11 mouse cellular contexts compared by ENCODE assay signal in the genomic region with DNA sequence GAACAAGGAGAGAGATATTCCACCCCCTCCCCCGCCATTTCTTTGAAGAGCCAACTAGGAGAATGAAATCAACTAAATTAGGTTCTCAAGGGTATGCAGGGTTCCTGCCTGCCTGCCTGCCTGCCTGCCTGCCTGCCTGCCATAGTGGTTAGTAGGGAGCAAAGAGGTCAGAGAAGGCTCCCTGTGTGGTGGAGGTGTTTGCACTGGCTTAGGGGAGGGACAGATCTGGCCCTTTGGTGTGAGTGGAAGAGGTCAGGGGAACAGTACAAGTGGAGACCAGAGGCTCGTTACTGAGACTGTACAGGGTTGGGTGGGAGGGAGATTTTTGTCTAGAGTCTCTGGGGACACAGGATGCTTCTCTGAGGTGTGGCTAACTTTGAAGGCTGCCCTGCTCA. TPM values are rescaled to one million over a fixed set of nuclear protein-coding genes. Genes with fewer than 3 reads are reported as not detected.
DNase-seq lines count a peak whose midpoint lies in the region; ATAC-seq and TF ChIP-seq lines count a peak whose summit lies in the region.
"Had no signal": no experiment of that assay in that cellular context is flagged by ENCODE, and none has a peak within 500 bp of the region (broad histone marks: within the 10 kb centered on the region; RNA-seq: fewer than 3 reads in every experiment).

No protein-coding gene starts in this region.

- no peak overlapping the region for H3K27ac ChIP-seq in heart, embryonic 16.5 days (ENCODE audit: low read length)
- H3K27ac ChIP-seq in lung, embryonic 14.5 days (ENCODE audit: low read depth): no peak overlapping the region
- H3K27ac ChIP-seq in limb, embryonic 10.5 days: no peak overlapping the region
- H3K27ac ChIP-seq in neural tube, embryonic 15.5 days (replicated peaks): no peak overlapping the region; the same call in 1 of the 2 replicates
- H3K27ac ChIP-seq: lung, embryonic 15.5 days; midbrain, embryonic 15.5 days had no signal

- WGBS in heart, embryonic 16.5 days: 52% methylated on average over 2 of the region's 2 CpGs
- WGBS in lung, embryonic 14.5 days: 52% methylated on average over 2 of the region's 2 CpGs
- WGBS in limb, embryonic 10.5 days: 35% methylated on average over 2 of the region's 2 CpGs
- WGBS in neural tube, embryonic 15.5 days: 58% methylated on average over 2 of the region's 2 CpGs

- H3K4me3 ChIP-seq in heart, embryonic 16.5 days (ENCODE audit: low read length): no peak overlapping the region
- no peak overlapping the region for H3K4me3 ChIP-seq in lung, embryonic 14.5 days (ENCODE audit: low read depth, low read length)
- 0 out of 2 replicates have a peak overlapping the region, but pooled peaks have one; percentile 83 for H3K4me3 ChIP-seq in limb, embryonic 10.5 days
- H3K4me3 ChIP-seq in neural tube, embryonic 15.5 days (replicated peaks): no peak overlapping the region

- no peak overlapping the region for H3K9ac ChIP-seq in heart, embryonic 16.5 days (ENCODE audit: low read length)
- no peak overlapping the region for H3K9ac ChIP-seq in lung, embryonic 14.5 days
- H3K9ac ChIP-seq in neural tube, embryonic 15.5 days (replicated peaks): no peak overlapping the region
- H3K9ac ChIP-seq: midbrain, embryonic 15.5 days had no signal

- no peaks in the 10 kb centered on the region; the same call in 1 of the 2 replicates for H3K9me3 ChIP-seq in heart, embryonic 16.5 days (replicated peaks; ENCODE audit: control insufficient read depth, low read length)
- no peaks in the 10 kb centered on the region for H3K9me3 ChIP-seq in lung, embryonic 14.5 days (ENCODE audit: low read depth, low read length)
- H3K9me3 ChIP-seq in limb, embryonic 10.5 days (replicated peaks): no peaks in the 10 kb centered on the region
- H3K9me3 ChIP-seq in neural tube, embryonic 15.5 days (replicated peaks): no peaks in the 10 kb centered on the region
- H3K9me3 ChIP-seq: lung, embryonic 15.5 days; midbrain, embryonic 15.5 days had no signal

- no peak for DNase-seq in heart, postnatal 25 days (ENCODE audit: low spot score)
- DNase-seq in lung, embryonic 14.5 days: no peak
- DNase-seq in lung, postnatal 14 days: no peak
- no peak for DNase-seq in limb, embryonic 10.5 days (ENCODE audit: low spot score)
- DNase-seq in right cerebral cortex, postnatal 36 days (ENCODE audit: low spot score in 2 of 2): no peak
- no peak for DNase-seq in spleen, postnatal 36 days (ENCODE audit: low spot score in 2 of 2)

- H3K36me3 ChIP-seq in heart, embryonic 16.5 days (ENCODE audit: control insufficient read depth, insufficient read depth): no peaks in the 10 kb centered on the region
- H3K36me3 ChIP-seq in lung, embryonic 14.5 days (ENCODE audit: insufficient read depth): no peaks in the 10 kb centered on the region
- H3K36me3 ChIP-seq in limb, embryonic 10.5 days: no peaks in the 10 kb centered on the region
- H3K36me3 ChIP-seq in neural tube, embryonic 15.5 days: no peaks in the 10 kb centered on the region
- H3K36me3 ChIP-seq: lung, embryonic 15.5 days; midbrain, embryonic 15.5 days had no signal

- TF ChIP-seq CTCF in lung, embryonic 14.5 days (IDR thresholded peaks at IDR 0.05; ENCODE audit: low read depth): no peak

- intact Hi-C loops in heart, postnatal 25 days (cut with DNase I): no loop called here

- peaks cover 51% of the 10 kb centered on the region for H3K4me1 ChIP-seq in heart, embryonic 16.5 days (ENCODE audit: control insufficient read depth, insufficient read depth, low read length)
- peaks cover 13% of the 10 kb centered on the region; the same call in 1 of the 2 replicates for H3K4me1 ChIP-seq in lung, embryonic 14.5 days (ENCODE audit: insufficient read depth)
- H3K4me1 ChIP-seq in limb, embryonic 10.5 days: peaks cover 57% of the 10 kb centered on the region
- peaks cover 38% of the 10 kb centered on the region for H3K4me1 ChIP-seq in neural tube, embryonic 15.5 days

- ATAC-seq in heart, embryonic 16.5 days (replicated peaks; ENCODE audit: extremely low read depth, insufficient read depth, low FRiP score): no peak
- no peak for ATAC-seq in lung, embryonic 14.5 days (ENCODE audit: insufficient read depth)
- ATAC-seq in neural tube, embryonic 15.5 days (ENCODE audit: low FRiP score): no peak
- ATAC-seq: midbrain, embryonic 15.5 days had no signal

- no peaks in the 10 kb centered on the region for H3K27me3 ChIP-seq in heart, embryonic 16.5 days (ENCODE audit: control insufficient read depth, insufficient read depth, low read length)
- no peaks in the 10 kb centered on the region for H3K27me3 ChIP-seq in lung, embryonic 14.5 days (ENCODE audit: insufficient read depth, low read length)
- 0 out of 2 replicates have a peak, but pooled peaks cover 10% of the 10 kb centered on the region for H3K27me3 ChIP-seq in limb, embryonic 10.5 days (ENCODE audit: low read depth, poor library complexity, severe bottlenecking)
- H3K27me3 ChIP-seq in neural tube, embryonic 15.5 days (replicated peaks): no peaks in the 10 kb centered on the region
- H3K27me3 ChIP-seq: CH12.LX; lung, embryonic 15.5 days; midbrain, embryonic 15.5 days had no signal

- peak overlapping the region; percentile 94; the same call in 1 of the 2 replicates for H3K4me2 ChIP-seq in heart, embryonic 16.5 days (ENCODE audit: low read depth, low read length)
- peak overlapping the region; percentile 100; the same call in 1 of the 2 replicates for H3K4me2 ChIP-seq in lung, embryonic 14.5 days
- peak overlapping the region; percentile 99; the same call in 1 of the 2 replicates for H3K4me2 ChIP-seq in neural tube, embryonic 15.5 days

RNA-seq across cellular contexts. Expression of gene Ninj1, which starts 1.7 kb away (rescaled TPM):
- 78.8 and 84.5 TPM in 2 replicates for polyA plus RNA-seq in heart, embryonic 16.5 days (2015; fragmentation: Nextera tagmentation; extraction: Ambion mirVana)
- 100 to 1,000 TPM; 101 to 109 TPM for total RNA-seq in heart, postnatal 25 days (2021)
- 39.4 and 44.2 TPM in 2 replicates for polyA plus RNA-seq in lung, embryonic 14.5 days (2014; fragmentation: Nextera tagmentation; extraction: Ambion mirVana)
- polyA plus RNA-seq in limb, embryonic 10.5 days (2016; fragmentation: Nextera tagmentation; extraction: Ambion mirVana): 22.2 and 23.3 TPM in 2 replicates
- 37.4 and 38.9 TPM in 2 replicates for polyA plus RNA-seq in neural tube, embryonic 15.5 days (2015; fragmentation: Nextera tagmentation; extraction: Ambion mirVana)

RNA-seq across cellular contexts. Expression of gene Card19, which starts 26.9 kb away (rescaled TPM):
- polyA plus RNA-seq in heart, embryonic 16.5 days (2015; fragmentation: Nextera tagmentation; extraction: Ambion mirVana): 143 and 144 TPM in 2 replicates
- total RNA-seq in heart, postnatal 25 days (2021): 100 to 1,000 TPM; 152 to 154 TPM
- polyA plus RNA-seq in lung, embryonic 14.5 days (2014; fragmentation: Nextera tagmentation; extraction: Ambion mirVana): 46.8 and 47.9 TPM in 2 replicates
- 23.6 and 29.2 TPM in 2 replicates for polyA plus RNA-seq in limb, embryonic 10.5 days (2016; fragmentation: Nextera tagmentation; extraction: Ambion mirVana)
- 44.6 and 45.5 TPM in 2 replicates for polyA plus RNA-seq in neural tube, embryonic 15.5 days (2015; fragmentation: Nextera tagmentation; extraction: Ambion mirVana)

RNA-seq across cellular contexts. Expression of gene Wnk2, which starts 41.1 kb away (rescaled TPM):
- polyA plus RNA-seq in heart, embryonic 16.5 days (2015; fragmentation: Nextera tagmentation; extraction: Ambion mirVana): 1.8 and 1.9 TPM in 2 replicates
- total RNA-seq in heart, postnatal 25 days (2021): 10 to 100 TPM; 71.4 to 78.2 TPM
- polyA plus RNA-seq in lung, embryonic 14.5 days (2014; fragmentation: Nextera tagmentation; extraction: Ambion mirVana): 1.5 and 1.8 TPM in 2 replicates
- polyA plus RNA-seq in limb, embryonic 10.5 days (2016; fragmentation: Nextera tagmentation; extraction: Ambion mirVana): 1.1 and 1.3 TPM in 2 replicates
- 16.0 and 19.0 TPM in 2 replicates for polyA plus RNA-seq in neural tube, embryonic 15.5 days (2015; fragmentation: Nextera tagmentation; extraction: Ambion mirVana)

RNA-seq across cellular contexts. Expression of gene Susd3, which starts 59.5 kb away (rescaled TPM):
- polyA plus RNA-seq in heart, embryonic 16.5 days (2015; fragmentation: Nextera tagmentation; extraction: Ambion mirVana): 1.4 and 1.8 TPM in 2 replicates
- under 1 TPM; 0.70 to 0.87 TPM for total RNA-seq in heart, postnatal 25 days (2021)
- polyA plus RNA-seq in lung, embryonic 14.5 days (2014; fragmentation: Nextera tagmentation; extraction: Ambion mirVana): 1.7 and 3.3 TPM in 2 replicates
- polyA plus RNA-seq in limb, embryonic 10.5 days (2016; fragmentation: Nextera tagmentation; extraction: Ambion mirVana): 0.45 and 0.51 TPM in 2 replicates
- polyA plus RNA-seq in neural tube, embryonic 15.5 days (2015; fragmentation: Nextera tagmentation; extraction: Ambion mirVana): 0.95 and 2.1 TPM in 2 replicates
